Mouse (Mus musculus) bone marrow, adult 2 months (tissue): ENCODE results near the gene Eif4ebp2. TPM values are rescaled to one million over a fixed set of nuclear protein-coding genes. Genes with fewer than 3 reads are reported as not detected.

ENCODE experiments used
- H3K27ac ChIP-seq: fragments of 200-500 bp; 2 replicates; pipeline ENCODE4 v1.5.1; 2012; ENCODE audit warnings: low read depth, mild to moderate bottlenecking, control low read depth, inconsistent platforms, low read length; ENCODE audit not compliant: control insufficient read depth, poor library complexity, insufficient read depth
- H3K4me1 ChIP-seq: fragments of 200-500 bp; 2 replicates; pipeline ENCODE4 v1.6.1; 2011; ENCODE audit warnings: low read length; ENCODE audit not compliant: control insufficient read depth, insufficient read depth
- H3K4me3 ChIP-seq: fragments of 200-500 bp; replicated peaks from 2 replicates; pipeline ENCODE3; 2011; ENCODE audit warnings: mild to moderate bottlenecking, low read depth, low read length, control low read depth; ENCODE audit not compliant: control insufficient read depth
- CTCF ChIP-seq: fragments of 200-500 bp; IDR thresholded peaks from 2 replicates; pipeline ENCODE4 v1.5.1; 2011; ENCODE audit warnings: low read length, control low read depth; ENCODE audit not compliant: control insufficient read depth, insufficient read depth
- POLR2A ChIP-seq: fragments of 200-500 bp; IDR thresholded peaks from 2 replicates; pipeline ENCODE4 v1.6.1; 2011; ENCODE audit warnings: low read depth, mild to moderate bottlenecking, control low read depth, low read length, borderline replicate concordance; ENCODE audit not compliant: control insufficient read depth
- WGBS: fragments of 180-500 bp; shearing (Covaris S2); methylation state at CpG from one replicate; pipeline ENCODE4 v1.1.7; 2018; 5-methylcytosine and 5-hydroxymethylcytosine counted together
- polyA plus RNA-seq: library from polyadenylated mRNA; stranded (reverse); fragments of >200 nt; gene quantifications from 2 replicates; pipeline ENCODE4 v1.2.4, GENCODE M21; 2011; ENCODE audit warnings: low replicate concordance; ENCODE audit not compliant: missing spikeins, insufficient read depth, insufficient read length

The Eif4ebp2 gene
- polyA plus RNA-seq, 1 experiment, result 39.8 TPM

DNA sequence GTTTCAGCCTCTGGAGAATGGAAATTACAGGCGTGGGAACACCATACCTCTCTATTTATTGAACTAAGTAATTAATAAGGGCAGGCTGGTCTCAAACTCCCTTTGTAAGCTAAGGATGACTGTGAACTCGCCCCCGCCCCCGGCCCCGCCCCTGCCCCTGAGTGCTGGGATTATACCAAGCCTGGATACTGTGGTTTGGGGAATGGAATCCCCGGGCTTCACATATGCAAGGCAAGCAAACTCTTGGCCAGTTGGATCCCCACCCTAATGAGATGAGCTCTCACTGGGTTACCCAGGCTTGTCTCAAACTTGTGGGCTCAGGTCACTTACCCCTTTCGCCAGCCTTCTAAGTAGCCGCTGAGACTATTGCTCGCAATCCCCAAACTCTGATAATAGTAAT, 42.3 kb downstream of the Eif4ebp2 start:
- Histone ChIP-seq H3K4me3 (no peak overlapping the region), H3K27ac (no peak overlapping the region), H3K4me1 (no peaks in the 10 kb centered on the region)
- 74% methylated on average over 9 of the region's 9 CpGs for WGBS
- TF ChIP-seq POLR2A, result no peak
- TF ChIP-seq CTCF, result no peak

DNA sequence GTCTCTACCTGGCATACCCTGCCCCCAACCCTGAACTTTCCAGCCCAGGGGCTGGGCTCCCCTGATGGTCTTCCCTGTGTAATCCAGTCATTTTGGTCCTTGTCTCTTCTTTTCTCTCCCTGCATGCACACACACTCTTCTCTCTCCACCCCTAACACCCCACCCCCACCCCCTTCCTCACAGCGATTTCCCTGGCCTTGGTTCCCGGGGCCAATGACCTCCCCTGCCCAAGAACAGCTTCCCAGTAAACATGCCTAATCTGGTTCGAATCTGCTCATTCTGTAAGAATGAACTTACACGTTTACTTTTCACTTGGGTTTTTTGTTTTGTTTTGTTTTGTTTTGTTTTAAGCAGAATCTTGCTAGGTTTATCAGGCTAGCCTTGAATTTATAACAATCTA, 42.7 kb downstream of the Eif4ebp2 start:
- TF ChIP-seq POLR2A (no peak), CTCF (no peak)
- Histone ChIP-seq H3K4me1 (no peaks in the 10 kb centered on the region), H3K4me3 (no peak overlapping the region), H3K27ac (no peak overlapping the region)
- 42% methylated on average over 4 of the region's 4 CpGs for WGBS

- Histone ChIP-seq H3K4me3 (no peak overlapping the region), H3K27ac (no peak overlapping the region), H3K4me1 (no peaks in the 10 kb centered on the region)
- WGBS, result 32% methylated on average over 10 of the region's 10 CpGs
- TF ChIP-seq CTCF (no peak), POLR2A (no peak)
Observed at GRCm38 (mm10) chr10:61405958-61406357, 46.5 kb downstream of the Eif4ebp2 start.

DNA sequence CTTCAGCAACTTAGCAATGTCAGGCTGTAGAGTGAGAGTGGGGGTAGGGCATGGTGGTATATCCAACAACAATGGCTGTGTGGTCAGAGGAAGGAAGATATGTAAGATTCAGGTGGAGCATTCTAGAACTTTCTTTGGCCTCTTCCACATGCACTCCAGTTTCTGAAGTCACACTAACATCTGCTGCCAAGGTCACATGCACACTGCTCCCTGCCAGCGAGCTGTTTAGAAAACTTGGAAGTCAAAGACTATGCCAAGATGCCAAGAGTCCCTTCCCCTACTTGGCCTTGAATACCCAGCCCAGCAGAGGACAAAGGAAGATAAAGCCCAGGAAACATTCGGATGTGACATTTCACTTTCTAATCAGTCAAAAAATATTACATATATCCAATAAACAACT, 49.5 kb downstream of the Eif4ebp2 start:
- TF ChIP-seq POLR2A, result no peak
- TF ChIP-seq CTCF, result no peak
- Histone ChIP-seq H3K27ac (no peak overlapping the region), H3K4me3 (no peak overlapping the region), H3K4me1 (no peaks in the 10 kb centered on the region)
- WGBS, result 69% methylated on average over 2 of the region's 2 CpGs

- no peak for TF ChIP-seq CTCF
- no peak for TF ChIP-seq POLR2A
- Histone ChIP-seq H3K4me1 (no peaks in the 10 kb centered on the region), H3K27ac (no peak overlapping the region), H3K4me3 (no peak overlapping the region)
- WGBS, result 59% methylated on average over 5 of the region's 5 CpGs
Observed at GRCm38 (mm10) chr10:61402480-61402879, 50.0 kb downstream of the Eif4ebp2 start.

GRCm38 (mm10) chr10:61400407-61400806, 52.1 kb downstream of the Eif4ebp2 start:
- WGBS, result 89% methylated on average over 5 of the region's 5 CpGs
- Histone ChIP-seq H3K4me1 (no peaks in the 10 kb centered on the region), H3K4me3 (no peak overlapping the region), H3K27ac (no peak overlapping the region)
- TF ChIP-seq CTCF, result no peak
- no peak for TF ChIP-seq POLR2A

- Histone ChIP-seq H3K4me3 (no peak overlapping the region), H3K4me1 (no peaks in the 10 kb centered on the region), H3K27ac (no peak overlapping the region)
- WGBS, result 25% methylated on average over 13 of the region's 13 CpGs
- TF ChIP-seq POLR2A (no peak), CTCF (peak; percentile 91)
Observed at GRCm38 (mm10) chr10:61399156-61399734, 53.2 kb downstream of the Eif4ebp2 start.

GRCm38 (mm10) chr10:61398125-61398524, 54.3 kb downstream of the Eif4ebp2 start:
- Histone ChIP-seq H3K27ac (no peak overlapping the region), H3K4me3 (no peak overlapping the region), H3K4me1 (no peaks in the 10 kb centered on the region)
- 69% methylated on average over 3 of the region's 3 CpGs for WGBS
- TF ChIP-seq POLR2A (no peak), CTCF (no peak)

DNA sequence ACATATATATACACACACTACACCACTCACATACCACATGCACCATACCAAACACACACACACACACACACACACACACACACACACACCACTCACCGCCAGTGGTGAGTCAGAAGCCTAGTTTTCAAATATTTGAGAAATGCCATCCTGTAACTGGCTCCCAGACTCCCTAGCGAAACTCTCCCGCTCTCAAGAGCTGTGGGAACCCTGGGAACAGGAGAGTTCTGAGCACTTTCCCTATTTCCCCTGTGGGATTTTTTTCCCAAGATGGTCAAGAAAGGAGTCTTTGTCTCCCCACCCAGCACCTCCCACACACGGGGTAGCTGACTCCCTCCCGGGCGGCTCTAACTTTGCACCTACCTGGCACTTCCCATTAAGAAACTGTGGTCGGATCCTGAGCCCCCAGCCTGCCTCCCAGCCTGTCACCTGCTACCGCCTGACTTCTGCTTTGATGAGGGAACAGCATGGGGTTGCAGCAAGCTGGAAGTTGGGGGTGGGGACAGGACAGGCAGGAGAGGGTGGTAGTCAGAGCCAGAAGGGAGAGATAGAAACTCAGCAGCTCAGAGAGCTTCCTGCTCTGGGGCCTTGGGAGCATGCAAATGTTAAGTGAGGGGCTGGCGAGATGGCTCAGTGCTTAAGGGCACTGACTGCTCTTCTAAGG, 57.9 kb downstream of the Eif4ebp2 start:
- no peak overlapping the region for H3K4me3 ChIP-seq
- H3K27ac ChIP-seq, result no peak overlapping the region
- no peak for TF ChIP-seq CTCF
- TF ChIP-seq POLR2A, result no peak
- WGBS, result 24% methylated on average over 9 of the region's 9 CpGs
- no peaks in the 10 kb centered on the region for H3K4me1 ChIP-seq
